Mouse (Mus musculus): ENCODE data around the gene Pdcd5. TPM values are rescaled to one million over a fixed set of nuclear protein-coding genes. Genes with fewer than 3 reads are reported as not detected.

Gene Pdcd5
- 245 and 246 TPM in 2 replicates for polyA plus RNA-seq (2015; fragmentation: Nextera tagmentation; extraction: Ambion mirVana)

- Histone ChIP-seq H3K27me3 (replicated peaks) (no peaks in the 10 kb centered on the region), H3K9me3 (replicated peaks) (no peaks in the 10 kb centered on the region), H3K36me3 (peaks cover 32% of the 10 kb centered on the region), H3K4me2 (peak within 1 kb of the TSS; percentile 64), H3K4me1 (peaks cover 15% of the 10 kb centered on the region), H3K27ac (replicated peaks) (peak within 1 kb of the TSS; percentile 78), H3K4me3 (replicated peaks) (peak within 1 kb of the TSS; percentile 70), H3K9ac (replicated peaks) (peak within 1 kb of the TSS; percentile 72)
- peak; percentile 95 for ATAC-seq (ENCODE audit: low FRiP score)
- WGBS = under 1% methylated on average over 63 of the region's 64 CpGs
Observed at GRCm38 (mm10) chr7:35647101-35647698, at the start of gene Pdcd5. TSS of gene Pdcd5 (minus strand) at chr7:35647521.

DNA sequence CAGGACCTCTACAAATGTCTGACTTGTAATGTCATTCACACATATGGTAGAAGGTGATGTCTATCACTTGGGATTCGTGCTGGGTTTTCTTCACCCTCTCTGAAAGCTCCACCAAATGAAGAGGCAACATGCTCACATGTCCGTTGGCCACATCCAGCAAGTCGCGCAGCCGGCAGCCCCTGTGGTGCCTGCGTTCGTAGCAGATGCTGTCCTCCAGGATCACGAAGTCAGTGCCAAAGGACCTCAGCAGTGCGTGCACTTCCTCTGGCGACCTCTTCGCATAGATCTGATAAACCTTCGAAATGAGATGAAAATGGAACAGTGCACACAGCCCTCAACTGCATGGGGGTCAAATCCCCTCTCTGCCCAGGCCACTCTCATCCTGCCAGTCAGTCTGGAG is 45.3 kb upstream of the Pdcd5 start:
- ATAC-seq (ENCODE audit: low FRiP score) = no peak
- Histone ChIP-seq H3K27ac (replicated peaks) (no peak overlapping the region), H3K9me3 (replicated peaks) (no peaks in the 10 kb centered on the region), H3K4me1 (peaks cover 19% of the 10 kb centered on the region), H3K9ac (replicated peaks) (no peak overlapping the region), H3K4me3 (replicated peaks) (no peak overlapping the region), H3K36me3 (peaks cover 32% of the 10 kb centered on the region), H3K4me2 (no peak overlapping the region), H3K27me3 (replicated peaks) (no peaks in the 10 kb centered on the region)
- 87% methylated on average over 12 of the region's 12 CpGs for WGBS

DNA sequence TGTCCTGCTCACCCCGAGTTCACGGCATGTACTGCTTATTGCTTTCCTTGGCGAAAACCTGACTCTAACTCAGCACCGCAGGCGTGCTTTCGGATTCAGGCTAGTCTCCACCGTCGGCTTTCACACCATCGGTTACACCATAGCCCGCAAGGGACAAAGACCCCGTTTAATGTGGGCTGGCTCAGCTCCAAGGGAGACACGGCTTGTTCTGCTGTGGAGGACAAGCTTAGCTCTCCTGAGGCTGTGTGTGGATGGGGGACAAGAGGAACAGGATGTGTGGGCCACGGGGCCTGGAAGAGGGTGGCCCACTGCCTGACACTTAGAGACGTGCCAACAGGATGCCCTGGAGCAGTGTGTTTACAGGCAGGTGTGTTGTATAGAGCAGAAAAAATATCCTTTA is 44.8 kb upstream of the Pdcd5 start:
- no peak overlapping the region for H3K9ac ChIP-seq (replicated peaks)

GRCm38 (mm10) chr7:35688781-35689349 is 41.5 kb upstream of the Pdcd5 start:
- Histone ChIP-seq H3K27ac (replicated peaks) (0 out of 2 replicates have a peak overlapping the region, but pooled peaks have one; percentile 10), H3K36me3 (peaks cover 24% of the 10 kb centered on the region), H3K4me3 (replicated peaks) (no peak overlapping the region), H3K9ac (replicated peaks) (no peak overlapping the region), H3K27me3 (replicated peaks) (no peaks in the 10 kb centered on the region), H3K4me1 (peaks cover 35% of the 10 kb centered on the region), H3K4me2 (no peak overlapping the region), H3K9me3 (replicated peaks) (no peaks in the 10 kb centered on the region)
- 68% methylated on average over 11 of the region's 11 CpGs for WGBS
- ATAC-seq (ENCODE audit: low FRiP score) = no peak

More for the DNA sequence above, 44.8 kb upstream of the Pdcd5 start:
- Histone ChIP-seq H3K4me3 (replicated peaks) (no peak overlapping the region), H3K4me1 (peaks cover 24% of the 10 kb centered on the region), H3K4me2 (no peak overlapping the region), H3K27me3 (replicated peaks) (no peaks in the 10 kb centered on the region), H3K27ac (replicated peaks) (no peak overlapping the region), H3K9me3 (replicated peaks) (no peaks in the 10 kb centered on the region), H3K36me3 (peaks cover 32% of the 10 kb centered on the region)
- 43% methylated on average over 14 of the region's 14 CpGs for WGBS
- peak; percentile 40; the same call in 1 of the 2 replicates for ATAC-seq (ENCODE audit: low FRiP score)

- H3K27ac ChIP-seq (replicated peaks) = 0 out of 2 replicates have a peak overlapping the region, but pooled peaks have one; percentile 10
- ATAC-seq (ENCODE audit: low FRiP score) = no peak
- no peak overlapping the region for H3K4me2 ChIP-seq
- H3K4me3 ChIP-seq (replicated peaks) = no peak overlapping the region
- H3K4me1 ChIP-seq = peaks cover 36% of the 10 kb centered on the region
- H3K27me3 ChIP-seq (replicated peaks) = no peaks in the 10 kb centered on the region
- no peaks in the 10 kb centered on the region for H3K9me3 ChIP-seq (replicated peaks)
- WGBS = 39% methylated on average over 9 of the region's 9 CpGs
- H3K9ac ChIP-seq (replicated peaks) = no peak overlapping the region
- H3K36me3 ChIP-seq = peaks cover 24% of the 10 kb centered on the region
Observed at GRCm38 (mm10) chr7:35688276-35688675, 41.0 kb upstream of the Pdcd5 start.

DNA sequence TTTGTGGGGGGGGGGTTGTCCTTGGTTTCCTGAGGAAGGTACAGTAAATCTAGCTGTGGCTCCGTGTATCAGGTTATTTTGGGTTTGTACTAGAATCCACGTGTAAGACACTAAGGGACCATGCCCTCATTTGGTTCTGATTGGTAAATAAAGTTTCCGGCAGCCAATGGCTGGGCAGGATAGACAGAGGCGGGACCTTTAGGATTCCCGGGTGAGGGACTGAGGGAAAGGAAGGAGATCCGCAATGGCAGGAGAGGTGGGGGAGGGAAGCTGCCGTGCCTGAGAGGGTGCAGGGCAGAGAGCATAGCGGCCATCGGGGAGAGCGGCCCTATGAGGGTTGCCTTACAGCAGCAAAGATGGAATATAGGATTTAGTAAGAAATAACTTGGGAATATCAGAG is 39.9 kb upstream of the Pdcd5 start:
- Histone ChIP-seq H3K4me3 (replicated peaks) (no peak overlapping the region), H3K9me3 (replicated peaks) (no peaks in the 10 kb centered on the region), H3K4me2 (peak overlapping the region; percentile 35), H3K4me1 (peaks cover 36% of the 10 kb centered on the region), H3K9ac (replicated peaks) (no peak overlapping the region), H3K36me3 (peaks cover 19% of the 10 kb centered on the region), H3K27me3 (replicated peaks) (no peaks in the 10 kb centered on the region), H3K27ac (replicated peaks) (0 out of 2 replicates have a peak overlapping the region, but pooled peaks have one; percentile 10)
- ATAC-seq (ENCODE audit: low FRiP score) = peak; percentile 32; the same call in 1 of the 2 replicates
- WGBS = 28% methylated on average over 10 of the region's 10 CpGs

GRCm38 (mm10) chr7:35686756-35687155 is 39.4 kb upstream of the Pdcd5 start:
- H3K4me2 ChIP-seq = peak overlapping the region; percentile 35
- no peaks in the 10 kb centered on the region for H3K27me3 ChIP-seq (replicated peaks)
- H3K36me3 ChIP-seq = peaks cover 15% of the 10 kb centered on the region
- H3K27ac ChIP-seq (replicated peaks) = peak overlapping the region; percentile 45; the same call in 1 of the 2 replicates
- 21% methylated on average over 13 of the region's 13 CpGs for WGBS
- no peak for ATAC-seq (ENCODE audit: low FRiP score)
- H3K4me1 ChIP-seq = peaks cover 36% of the 10 kb centered on the region
- no peaks in the 10 kb centered on the region for H3K9me3 ChIP-seq (replicated peaks)
- H3K4me3 ChIP-seq (replicated peaks) = no peak overlapping the region
- no peak overlapping the region for H3K9ac ChIP-seq (replicated peaks)

DNA sequence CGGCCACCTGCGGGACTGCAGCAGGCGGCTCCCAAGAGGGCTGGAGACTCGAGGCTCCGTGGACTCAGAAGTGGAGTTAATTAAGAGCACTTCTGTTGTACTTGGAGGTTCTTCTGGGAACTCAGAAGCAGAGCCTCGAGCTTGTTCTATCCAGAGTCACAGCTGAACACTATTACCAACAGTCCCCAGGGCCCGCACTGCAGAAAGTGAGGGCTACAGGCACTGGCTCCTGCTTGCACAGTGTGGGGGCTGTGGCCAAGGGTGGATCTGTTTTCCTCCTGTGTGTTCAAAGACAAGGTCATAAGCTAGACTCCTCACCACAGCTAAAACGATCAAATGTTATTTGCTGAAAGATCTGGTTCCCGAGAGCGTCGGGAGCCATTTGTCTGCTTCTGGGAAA is 38.9 kb upstream of the Pdcd5 start:
- Histone ChIP-seq H3K9ac (replicated peaks) (no peak overlapping the region), H3K27me3 (replicated peaks) (no peaks in the 10 kb centered on the region), H3K36me3 (peaks cover 14% of the 10 kb centered on the region; the same call in 1 of the 2 replicates), H3K4me1 (peaks cover 36% of the 10 kb centered on the region), H3K9me3 (replicated peaks) (no peaks in the 10 kb centered on the region), H3K27ac (replicated peaks) (peak overlapping the region; percentile 45; the same call in 1 of the 2 replicates), H3K4me3 (replicated peaks) (no peak overlapping the region), H3K4me2 (0 out of 2 replicates have a peak overlapping the region, but pooled peaks have one; percentile 35)
- ATAC-seq (ENCODE audit: low FRiP score) = no peak
- WGBS = 70% methylated on average over 11 of the region's 11 CpGs

DNA sequence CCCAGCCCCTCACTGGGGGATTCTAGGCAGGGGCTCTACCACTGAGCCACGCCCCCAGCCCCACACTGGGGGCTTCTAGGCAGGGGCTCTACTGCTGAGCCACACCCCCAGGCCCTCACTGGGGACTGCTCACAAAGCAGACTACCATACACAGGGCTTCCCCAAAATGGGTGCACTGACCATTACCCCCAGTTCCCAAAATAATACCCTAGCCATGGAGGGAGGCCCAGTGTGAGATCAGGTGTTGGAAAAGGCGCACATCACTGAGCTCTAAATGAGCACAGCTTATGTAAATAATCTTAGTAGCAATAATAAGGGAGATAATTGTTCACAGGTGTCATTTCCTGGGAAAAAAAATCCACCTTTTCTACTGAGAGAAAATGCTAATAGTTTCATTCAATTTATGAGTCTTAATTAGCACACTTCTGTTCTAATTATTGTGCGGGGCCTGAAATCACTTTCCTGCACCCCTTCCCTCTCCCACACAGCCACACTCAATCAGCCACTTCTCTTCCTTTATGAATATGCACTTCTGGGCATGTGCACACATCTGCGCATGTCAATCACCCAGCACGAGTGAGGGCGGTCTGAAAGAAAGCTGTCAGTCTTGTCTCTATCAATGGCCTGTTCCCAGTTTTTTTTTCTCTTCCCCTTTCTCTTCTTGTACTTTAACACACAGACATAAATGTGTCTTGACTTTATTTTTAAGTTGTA is 36.2 kb upstream of the Pdcd5 start:
- 70% methylated on average over 6 of the region's 6 CpGs for WGBS
- peaks cover 26% of the 10 kb centered on the region for H3K4me1 ChIP-seq
- H3K9me3 ChIP-seq (replicated peaks) = no peaks in the 10 kb centered on the region
- no peak overlapping the region for H3K4me2 ChIP-seq
- no peak for ATAC-seq (ENCODE audit: low FRiP score)
- no peak overlapping the region for H3K9ac ChIP-seq (replicated peaks)
- no peaks in the 10 kb centered on the region for H3K36me3 ChIP-seq
- no peak overlapping the region for H3K27ac ChIP-seq (replicated peaks)
- H3K27me3 ChIP-seq (replicated peaks) = no peaks in the 10 kb centered on the region
- H3K4me3 ChIP-seq (replicated peaks) = no peak overlapping the region

DNA sequence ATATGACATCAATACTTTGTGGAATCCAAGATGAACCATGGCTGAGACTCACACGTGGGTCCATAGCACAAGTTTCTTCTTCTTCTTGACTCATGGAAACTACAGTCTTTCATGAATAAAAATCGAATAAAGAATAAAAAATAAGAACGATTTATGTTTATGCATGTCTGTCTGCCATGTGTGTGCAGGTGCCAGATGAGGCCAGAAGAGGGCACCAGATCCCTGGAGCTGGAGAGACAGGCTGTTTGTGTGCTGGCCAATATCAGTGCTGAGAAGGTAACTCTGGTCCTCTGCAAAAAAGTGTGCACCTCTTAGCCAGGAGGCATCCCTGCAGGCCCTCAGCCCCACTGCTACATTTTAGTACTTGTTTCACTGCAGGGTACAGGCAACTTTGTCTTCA is 34.2 kb upstream of the Pdcd5 start:
- Histone ChIP-seq H3K9me3 (replicated peaks) (no peaks in the 10 kb centered on the region), H3K4me1 (peaks cover 11% of the 10 kb centered on the region), H3K27ac (replicated peaks) (no peak overlapping the region), H3K36me3 (no peaks in the 10 kb centered on the region), H3K27me3 (replicated peaks) (no peaks in the 10 kb centered on the region), H3K4me2 (no peak overlapping the region), H3K4me3 (replicated peaks) (no peak overlapping the region), H3K9ac (replicated peaks) (no peak overlapping the region)
- no peak for ATAC-seq (ENCODE audit: low FRiP score)
- WGBS = 83% methylated on average over 3 of the region's 3 CpGs

GRCm38 (mm10) chr7:35678976-35679375 is 31.7 kb upstream of the Pdcd5 start:
- ATAC-seq (ENCODE audit: low FRiP score) = no peak
- Histone ChIP-seq H3K9ac (replicated peaks) (no peak overlapping the region), H3K4me2 (no peak overlapping the region), H3K9me3 (replicated peaks) (no peaks in the 10 kb centered on the region), H3K36me3 (no peaks in the 10 kb centered on the region), H3K27me3 (replicated peaks) (no peaks in the 10 kb centered on the region), H3K4me1 (0 out of 2 replicates have a peak, but pooled peaks cover 3% of the 10 kb centered on the region), H3K4me3 (replicated peaks) (no peak overlapping the region), H3K27ac (replicated peaks) (no peak overlapping the region)
- WGBS = 86% methylated on average over 4 of the region's 4 CpGs

All from neural tube, embryonic 15.5 days (tissue).